Mouse (Mus musculus): Measurements from ENCODE around the gene Trim45.

Gene Trim45

GRCm38 (mm10) chr3:100921825-100922505, at the start of gene Trim45:
Trim45 (plus strand) TSS chr3:100922202.
- DNase-seq (ENCODE audit: low read depth, low spot score) = peak; percentile 95

- no peak for DNase-seq (ENCODE audit: low read depth, low spot score)
These were observed 44.9 kb upstream of the Trim45 start for GRCm38 (mm10) chr3:100877057-100877456.

GRCm38 (mm10) chr3:100881403-100881802, 40.6 kb upstream of the Trim45 start:
- DNase-seq (ENCODE audit: low read depth, low spot score) = no peak

GRCm38 (mm10) chr3:100881843-100882634, 40.0 kb upstream of the Trim45 start:
- no peak for DNase-seq (ENCODE audit: low read depth, low spot score)

GRCm38 (mm10) chr3:100889234-100889633, 32.8 kb upstream of the Trim45 start:
- DNase-seq (ENCODE audit: low read depth, low spot score) = no peak

GRCm38 (mm10) chr3:100890406-100890805, 31.6 kb upstream of the Trim45 start:
- DNase-seq (ENCODE audit: low read depth, low spot score) = no peak

- no peak for DNase-seq (ENCODE audit: low read depth, low spot score)
These were observed 29.3 kb upstream of the Trim45 start for GRCm38 (mm10) chr3:100892383-100893335.

- no peak for DNase-seq (ENCODE audit: low read depth, low spot score)
These were observed 26.5 kb upstream of the Trim45 start for GRCm38 (mm10) chr3:100895500-100895899.

GRCm38 (mm10) chr3:100906128-100906527, 15.9 kb upstream of the Trim45 start:
- DNase-seq (ENCODE audit: low read depth, low spot score) = no peak

- no peak for DNase-seq (ENCODE audit: low read depth, low spot score)
These were observed 15.1 kb upstream of the Trim45 start for GRCm38 (mm10) chr3:100906916-100907315.

GRCm38 (mm10) chr3:100908594-100908993, 13.4 kb upstream of the Trim45 start:
- no peak for DNase-seq (ENCODE audit: low read depth, low spot score)

- DNase-seq (ENCODE audit: low read depth, low spot score) = no peak
These were observed 11.4 kb upstream of the Trim45 start for GRCm38 (mm10) chr3:100910621-100911020.

- no peak for DNase-seq (ENCODE audit: low read depth, low spot score)
These were observed 11.0 kb upstream of the Trim45 start for GRCm38 (mm10) chr3:100911026-100911425.

GRCm38 (mm10) chr3:100911498-100912213, 10.3 kb upstream of the Trim45 start:
- DNase-seq (ENCODE audit: low read depth, low spot score) = no peak

- DNase-seq (ENCODE audit: low read depth, low spot score) = peak; percentile 17
These were observed 5.2 kb upstream of the Trim45 start for GRCm38 (mm10) chr3:100916844-100917243.

GRCm38 (mm10) chr3:100920611-100921140, 1.3 kb upstream of the Trim45 start:
- DNase-seq (ENCODE audit: low read depth, low spot score) = no peak

- DNase-seq (ENCODE audit: low read depth, low spot score) = no peak
These were observed 739 bp downstream of the Trim45 start for GRCm38 (mm10) chr3:100922506-100923375.

GRCm38 (mm10) chr3:100924065-100924732, 2.2 kb downstream of the Trim45 start:
- DNase-seq (ENCODE audit: low read depth, low spot score) = no peak

GRCm38 (mm10) chr3:100925176-100925575, 3.2 kb downstream of the Trim45 start:
- no peak for DNase-seq (ENCODE audit: low read depth, low spot score)

Data from c-Kit-negative CD71-positive TER-119-positive erythroid progenitor cells, embryonic 14.5 days (primary cell).